Mouse (Mus musculus) testis, adult 2 months (tissue): ENCODE measurements around the gene Gab2.

Experiments
- CTCF ChIP-seq: fragments of 200-500 bp; IDR thresholded peaks from 2 replicates; pipeline ENCODE4 v1.5.1; 2012; ENCODE audit warnings: low read depth, mild to moderate bottlenecking, inconsistent platforms, low read length, moderate library complexity; ENCODE audit not compliant: control insufficient read depth, insufficient read depth, insufficient replicate concordance
- POLR2A ChIP-seq: fragments of 200-500 bp; IDR thresholded peaks from 2 replicates; pipeline ENCODE4 v1.6.1; 2012; ENCODE audit warnings: low read depth, mild to moderate bottlenecking, inconsistent platforms, low read length, moderate library complexity; ENCODE audit not compliant: control insufficient read depth

- TF ChIP-seq CTCF (no peak), POLR2A (no peak)
Observed at GRCm38 (mm10) chr7:97042981-97043380, 38.4 kb upstream of the Gab2 start.
